Mouse (Mus musculus) lung, adult 2 months (tissue): Measurements from ENCODE around the gene Ly6g5b. TPM values are rescaled to one million over a fixed set of nuclear protein-coding genes. Genes with fewer than 3 reads are reported as not detected.

Source experiments
- DNase-seq: peaks from one replicate; pipeline ENCODE4 v3.0.0; 2022
- H3K4me1 ChIP-seq: fragments of 200-500 bp; 2 replicates; pipeline ENCODE4 v1.6.1; 2011; ENCODE audit warnings: low read length; ENCODE audit not compliant: control insufficient read depth, insufficient read depth
- H3K4me3 ChIP-seq: fragments of 200-500 bp; replicated peaks from 2 replicates; pipeline ENCODE3; 2011; ENCODE audit warnings: low read depth, mild to moderate bottlenecking, control low read depth, low read length; ENCODE audit errors: extremely low read depth
- CTCF ChIP-seq: fragments of 200-500 bp; IDR thresholded peaks from 2 replicates; pipeline ENCODE4 v1.5.1; 2011; ENCODE audit warnings: mild to moderate bottlenecking, low read length, control low read depth; ENCODE audit not compliant: insufficient read depth
- POLR2A ChIP-seq: fragments of 200-500 bp; IDR thresholded peaks from 2 replicates; pipeline ENCODE4 v1.6.1; 2011; ENCODE audit warnings: low read depth, mild to moderate bottlenecking, control low read depth, low read length, borderline replicate concordance; ENCODE audit errors: extremely low read depth
- WGBS: fragments of 180-500 bp; shearing (Covaris S2); methylation state at CpG from one replicate; pipeline ENCODE4 v1.1.7; 2018; 5-methylcytosine and 5-hydroxymethylcytosine counted together
- polyA plus RNA-seq: library from polyadenylated mRNA; depleted of rRNA; stranded (reverse); fragments of >200 nt; gene quantifications from 2 replicates; pipeline ENCODE4 v1.2.3, GENCODE M21; 2012

Ly6g5b gene
- polyA plus RNA-seq, 1 experiment: 2.0 TPM

DNA sequence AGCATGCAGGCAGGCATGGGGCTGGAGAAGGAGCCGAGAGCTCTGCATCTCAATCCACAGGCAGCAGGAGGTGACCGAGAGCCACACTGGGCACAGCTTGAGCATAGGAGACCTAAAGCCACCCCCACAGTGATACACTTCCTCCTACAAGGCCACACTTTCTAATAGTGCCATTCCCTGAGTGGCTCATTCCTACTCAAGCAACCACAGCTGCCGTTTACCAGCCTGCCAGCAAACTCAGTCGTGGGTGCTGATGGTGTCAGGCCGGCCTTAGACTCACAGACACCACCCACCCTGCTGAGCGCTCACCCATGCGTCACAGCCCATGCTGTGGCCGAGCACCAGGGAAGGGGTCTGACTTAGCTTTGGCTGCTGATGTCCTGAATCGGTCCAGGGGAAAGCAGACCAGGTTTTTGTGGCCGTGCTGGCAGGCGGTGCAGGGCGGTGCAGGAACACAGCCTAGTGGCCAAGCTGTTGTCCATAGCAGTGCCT, 18.0 kb downstream of the Ly6g5b start:
- 88% methylated on average over 12 of the region's 12 CpGs for WGBS
- TF ChIP-seq POLR2A (no peak), CTCF (no peak)
- DNase-seq: no peak
- no peak overlapping the region for H3K4me3 ChIP-seq
- peaks cover 4% of the 10 kb centered on the region for H3K4me1 ChIP-seq

DNA sequence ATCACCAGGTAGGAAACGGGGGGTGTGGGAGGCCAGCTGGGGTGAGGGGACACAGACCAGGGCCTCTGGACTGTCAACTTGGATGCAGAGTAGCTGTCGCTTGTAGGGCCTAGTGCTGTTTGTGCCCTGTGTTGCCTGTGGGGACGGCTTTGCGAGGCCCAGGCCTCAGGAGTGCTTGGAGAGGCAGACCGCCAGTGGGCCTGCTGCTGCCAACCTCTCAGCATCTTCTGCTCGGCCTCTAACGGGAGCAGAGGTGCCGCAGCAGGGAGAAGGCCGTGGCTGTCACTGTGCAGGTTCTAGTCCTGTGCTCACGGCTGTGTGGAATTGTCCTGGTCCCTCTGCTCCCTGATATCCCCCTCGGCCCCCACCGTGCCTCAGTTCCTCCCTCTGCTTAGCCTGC, 18.6 kb downstream of the Ly6g5b start:
- DNase-seq: no peak
- 90% methylated on average over 12 of the region's 12 CpGs for WGBS
- no peak for TF ChIP-seq POLR2A
- TF ChIP-seq CTCF: no peak
- Histone ChIP-seq H3K4me1 (peaks cover 4% of the 10 kb centered on the region), H3K4me3 (no peak overlapping the region)

- TF ChIP-seq CTCF: no peak
- no peak for TF ChIP-seq POLR2A
- Histone ChIP-seq H3K4me1 (peaks cover 11% of the 10 kb centered on the region), H3K4me3 (no peak overlapping the region)
- DNase-seq: no peak
- WGBS: 88% methylated on average over 15 of the region's 15 CpGs
Observed at GRCm38 (mm10) chr17:35094475-35095365, 20.5 kb downstream of the Ly6g5b start.

GRCm38 (mm10) chr17:35092403-35093198, 22.6 kb downstream of the Ly6g5b start:
- no peak overlapping the region for H3K4me3 ChIP-seq
- peaks cover 11% of the 10 kb centered on the region for H3K4me1 ChIP-seq
- 69% methylated on average over 14 of the region's 14 CpGs for WGBS
- no peak for DNase-seq
- TF ChIP-seq CTCF (no peak), POLR2A (no peak)

DNA sequence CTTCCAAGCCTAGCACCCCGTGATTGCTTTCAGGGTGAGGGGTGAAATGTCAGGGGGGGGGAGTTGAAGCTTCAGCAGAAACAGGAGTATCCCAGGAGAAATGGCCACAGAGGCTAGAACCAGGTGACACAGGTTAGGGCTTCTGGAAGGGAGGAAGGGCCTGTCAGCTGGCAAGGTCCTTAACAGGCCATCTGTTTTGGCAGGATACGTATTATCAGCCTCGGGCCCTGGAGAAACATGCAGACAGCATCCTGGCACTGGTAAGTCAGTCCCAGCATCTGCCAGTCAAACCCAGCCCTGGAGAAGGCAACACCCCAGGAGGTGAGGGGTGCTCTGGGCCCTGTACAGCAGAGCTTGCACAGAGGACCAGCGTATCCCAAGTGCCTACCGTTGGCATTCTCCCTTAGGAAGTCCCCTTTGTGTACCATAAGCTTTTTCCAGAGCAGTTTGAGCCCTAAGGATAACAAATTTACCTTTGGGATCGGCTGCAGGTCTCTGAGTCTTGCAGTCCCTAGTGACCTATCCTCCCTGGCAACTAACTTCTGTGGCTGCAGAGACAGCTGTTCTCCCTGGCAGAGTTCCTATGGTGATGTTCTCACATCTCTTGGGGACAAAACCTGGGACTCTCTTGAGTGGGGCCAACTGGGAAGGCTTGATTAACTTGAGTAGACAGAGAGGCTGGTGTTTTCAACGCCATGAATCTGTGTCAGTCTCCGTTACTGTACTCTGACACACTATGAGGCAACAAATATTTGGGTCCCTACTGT, 24.9 kb downstream of the Ly6g5b start:
- WGBS: 42% methylated on average over 8 of the region's 8 CpGs
- Histone ChIP-seq H3K4me1 (peaks cover 11% of the 10 kb centered on the region), H3K4me3 (peak overlapping the region; percentile 52)
- DNase-seq: peak; percentile 29
- TF ChIP-seq CTCF (no peak), POLR2A (no peak)

GRCm38 (mm10) chr17:35088825-35089644, 26.2 kb downstream of the Ly6g5b start, which contains the start of gene Abhd16a:
TSS of gene Abhd16a (plus strand) at chr17:35089263.
- Histone ChIP-seq H3K4me3 (peak within 1 kb of the TSS; percentile 95), H3K4me1 (peaks cover 11% of the 10 kb centered on the region)
- 3% methylated on average over 67 of the region's 67 CpGs for WGBS
- DNase-seq: peak; percentile 94
- TF ChIP-seq POLR2A (peak; percentile 87; the same call in 1 of the 2 replicates), CTCF (no peak)

DNA sequence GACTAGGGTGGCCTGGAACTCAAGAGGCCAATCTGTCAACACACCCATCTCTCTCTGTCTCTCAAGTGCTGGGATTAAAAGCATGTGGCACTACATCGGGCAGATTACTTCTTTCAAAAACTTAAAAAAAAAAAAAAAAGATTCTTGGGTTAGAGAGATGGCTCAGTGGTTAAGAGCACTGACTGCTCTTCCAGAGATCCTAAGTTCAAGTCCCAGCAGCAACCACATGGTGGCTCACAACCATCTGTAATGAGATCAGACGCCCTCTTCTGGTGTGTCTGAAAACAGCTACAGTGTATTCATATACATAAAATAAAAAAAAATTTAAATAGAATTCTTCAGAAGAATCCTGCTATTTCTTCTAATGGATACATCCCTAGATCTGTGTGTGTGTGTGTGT, 27.1 kb downstream of the Ly6g5b start:
- Histone ChIP-seq H3K4me3 (no peak overlapping the region), H3K4me1 (peaks cover 11% of the 10 kb centered on the region)
- no peak for DNase-seq
- TF ChIP-seq CTCF: no peak
- WGBS: 30% methylated on average over 2 of the region's 2 CpGs

DNA sequence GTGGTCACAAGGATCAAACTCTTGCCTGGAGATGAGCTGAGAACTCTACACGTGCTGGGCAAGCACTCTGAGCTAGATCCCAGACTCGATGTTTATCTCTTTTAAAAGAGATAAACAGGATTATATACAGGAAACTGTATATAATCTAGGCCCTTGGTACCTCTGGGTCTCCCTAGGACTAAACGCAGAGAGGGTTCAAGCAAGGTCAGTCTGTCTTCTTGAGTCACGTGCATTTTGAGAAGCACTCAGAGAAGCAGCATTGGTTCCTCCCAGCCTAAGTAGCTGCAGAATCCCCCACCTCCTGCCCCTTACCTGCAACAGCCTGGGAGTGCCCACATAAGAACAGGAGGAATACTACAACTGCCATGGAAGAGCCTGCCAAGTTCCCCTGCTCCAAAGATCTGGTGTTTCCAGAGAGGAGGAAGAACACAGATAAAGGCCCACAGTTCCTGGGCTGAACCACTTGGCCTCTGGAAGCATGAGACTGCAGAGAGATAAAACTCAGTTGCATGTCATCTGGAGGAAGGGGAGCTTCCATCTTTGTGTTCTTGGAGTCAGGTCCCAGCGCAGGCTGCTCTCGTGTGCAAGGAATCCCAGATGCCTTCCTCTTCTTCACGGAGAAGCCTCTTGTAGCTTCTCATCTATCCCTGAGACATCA, 29.9 kb downstream of the Ly6g5b start, which contains the start of gene Ly6g6f:
Gene Ly6g6f (minus strand): TSS at position 403 of the 658 bp plus-strand sequence.
- Histone ChIP-seq H3K4me1 (peaks cover 4% of the 10 kb centered on the region; the same call in 1 of the 2 replicates), H3K4me3 (no peak within 1 kb of the TSS)
- WGBS: 49% methylated on average over 7 of the region's 7 CpGs
- no peak for DNase-seq
- TF ChIP-seq POLR2A: no peak
- TF ChIP-seq CTCF: no peak
